In genomic region chr13:44496596-44496995, GRCm38 (mm10) we compare ENCODE assay signal across 17 mouse cellular contexts.
DNase-seq lines count a peak whose midpoint lies in the region.
"Had no signal": no experiment of that assay in that cellular context is flagged by ENCODE, and none has a peak within 500 bp of the region (broad histone marks: within the 10 kb centered on the region; RNA-seq: fewer than 3 reads in every experiment).

No protein-coding gene starts in this region.

- DNase-seq in adipocyte (ENCODE audit: low spot score) (peak; percentile 31), MN1 (ENCODE audit: low spot score) (no peak)
- DNase-seq in brain, adult 2 months (ENCODE audit: low read depth, low spot score), result peak; percentile 74
- peak; percentile 84 for DNase-seq in cerebellum, adult 9-10 months
- DNase-seq in forelimb bud, embryonic 11.5 days (ENCODE audit: low read depth, low spot score), result peak; percentile 54
- DNase-seq in kidney, adult 9 months, result no peak
- no peak for DNase-seq in kidney, postnatal 25 days
- DNase-seq in ovary, postnatal 36 days (ENCODE audit: low spot score), result no peak
- DNase-seq: adrenal gland, adult 8-10 months; forebrain, postnatal 0 days; gastrocnemius, adult 2 months; heart, adult 11 months; heart, postnatal 4 days; kidney, adult 2 months; layer of hippocampus, postnatal 36 days; lung, adult 2 months; lung, postnatal 36 days had no signal

Comparison
In these comparisons a context has a peak if more than half of its experiments do, and no peak if none do; other contexts are left out.
1. DNase-seq: peak in adipocyte (single experiment), brain, adult 2 months (single experiment), cerebellum, adult 9-10 months (single experiment) and forelimb bud, embryonic 11.5 days (single experiment); none in MN1 (single experiment), kidney, adult 9 months (single experiment), kidney, postnatal 25 days (0 of 2) and ovary, postnatal 36 days (single experiment).